Mouse (Mus musculus) CH12.LX (cell line): ENCODE data around the gene Max.

ENCODE experiments used
- KAT2A ChIP-seq: IDR thresholded peaks from 2 replicates; pipeline ENCODE4 v1.6.1; 2012; ENCODE audit warnings: low read length, improper control_type of control experiment, inconsistent platforms; ENCODE audit not compliant: insufficient replicate concordance
- NRF1 ChIP-seq: IDR thresholded peaks from 2 replicates; pipeline ENCODE4 v1.6.1; 2014; ENCODE audit warnings: low read depth, mild to moderate bottlenecking, inconsistent platforms, low read length, improper control_type of control experiment, moderate library complexity
- POLR2A ChIP-seq: IDR thresholded peaks from 2 replicates; pipeline ENCODE4 v1.6.1; 2011; ENCODE audit warnings: low read depth, mild to moderate bottlenecking, improper control_type of control experiment, low read length

- TF ChIP-seq KAT2A: no peak
- no peak for TF ChIP-seq POLR2A
- no peak for TF ChIP-seq NRF1
These were observed 41.0 kb downstream of the Max start for GRCm38 (mm10) chr12:76920990-76921389.
